Mouse (Mus musculus): ENCODE measurements at regions not wholly inside any gene's neighbourhood (a gene's known extent, or its start where the extent isn't known, plus 50 kb on each side); places are given as distances from the start of the nearest gene placed in this dataset.
"Not testable (repeated sequence)": the region's sequence is repeated elsewhere in the genome, so short reads cannot be mapped to it uniquely, and the experiment has no call there.

DNA sequence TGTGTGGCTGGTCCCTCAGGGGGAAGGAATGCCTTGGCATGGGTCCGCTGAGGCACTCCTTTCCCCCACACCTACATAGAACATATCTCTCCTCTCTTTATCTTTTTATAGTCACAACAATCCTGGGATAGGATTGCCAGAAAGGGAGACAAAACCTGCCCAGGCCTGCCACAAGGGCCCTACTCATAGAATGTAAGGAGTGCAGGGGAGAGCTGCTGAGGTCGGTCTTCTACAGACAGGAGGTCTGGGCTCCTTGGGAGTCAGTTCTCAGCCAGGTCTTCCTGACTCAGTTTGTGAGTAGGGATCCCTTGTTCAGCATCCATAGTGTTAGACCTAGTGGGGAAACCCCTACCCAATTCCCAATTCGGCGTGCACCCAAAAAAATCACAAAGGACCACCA is 70.8 kb upstream of the Cpsf6 start:
- WGBS, result 83% methylated on average over 4 of the region's 4 CpGs
- H3K27me3 ChIP-seq (replicated peaks; ENCODE audit: insufficient read depth, low read length), result no peaks in the 10 kb centered on the region

GRCm38 (mm10) chr10:117450240-117450569 is 70.4 kb upstream of the Cpsf6 start:
- WGBS, result 64% methylated on average over 1 of the region's 1 CpGs
- Histone ChIP-seq H3K27ac (ENCODE audit: low read length) (no peak overlapping the region), H3K4me1 (ENCODE audit: insufficient read depth, low read depth, low read length) (no peaks in the 10 kb centered on the region), H3K27me3 (replicated peaks; ENCODE audit: insufficient read depth, low read length) (no peaks in the 10 kb centered on the region), H3K4me3 (ENCODE audit: low read depth, low read length) (no peak overlapping the region), H3K36me3 (ENCODE audit: insufficient read depth, low read length) (no peaks in the 10 kb centered on the region), H3K9ac (replicated peaks; ENCODE audit: low read depth) (no peak overlapping the region), H3K9me3 (ENCODE audit: low read length) (no peaks in the 10 kb centered on the region), H3K4me2 (replicated peaks; ENCODE audit: low read depth, low read length) (no peak overlapping the region)
- ATAC-seq (no peak), DNase-seq (ENCODE audit: low spot score) (no peak)
- TF ChIP-seq CTCF (IDR thresholded peaks at IDR 0.05), result no peak
- no peak for TF ChIP-seq EP300 (IDR thresholded peaks at IDR 0.05)

More for the DNA sequence above, 70.8 kb upstream of the Cpsf6 start:
- H3K9me3 ChIP-seq (ENCODE audit: low read length), result no peaks in the 10 kb centered on the region
- no peak overlapping the region for H3K27ac ChIP-seq (ENCODE audit: low read length)
- H3K4me1 ChIP-seq (ENCODE audit: insufficient read depth, low read depth, low read length), result no peaks in the 10 kb centered on the region
- no peak overlapping the region for H3K4me3 ChIP-seq (ENCODE audit: low read depth, low read length)
- no peak overlapping the region for H3K9ac ChIP-seq (replicated peaks; ENCODE audit: low read depth)
- no peaks in the 10 kb centered on the region for H3K36me3 ChIP-seq (ENCODE audit: insufficient read depth, low read length)
- DNase-seq (ENCODE audit: low spot score) (no peak), ATAC-seq (no peak)
- TF ChIP-seq CTCF (IDR thresholded peaks at IDR 0.05), result no peak
- H3K4me2 ChIP-seq (replicated peaks; ENCODE audit: low read depth, low read length), result no peak overlapping the region

- TF ChIP-seq CTCF (IDR thresholded peaks at IDR 0.05) (no peak), EP300 (IDR thresholded peaks at IDR 0.05) (no peak)
- no peaks in the 10 kb centered on the region for H3K4me1 ChIP-seq (ENCODE audit: insufficient read depth, low read depth, low read length)
- H3K27me3 ChIP-seq (replicated peaks; ENCODE audit: insufficient read depth, low read length), result no peaks in the 10 kb centered on the region
- H3K4me2 ChIP-seq (replicated peaks; ENCODE audit: low read depth, low read length), result no peak overlapping the region
- no peaks in the 10 kb centered on the region for H3K9me3 ChIP-seq (ENCODE audit: low read length)
- DNase-seq (ENCODE audit: low spot score) (no peak), ATAC-seq (no peak)
- no peaks in the 10 kb centered on the region for H3K36me3 ChIP-seq (ENCODE audit: insufficient read depth, low read length)
- WGBS, result 77% methylated on average over 3 of the region's 3 CpGs
- no peak overlapping the region for H3K27ac ChIP-seq (ENCODE audit: low read length)
- H3K9ac ChIP-seq (replicated peaks; ENCODE audit: low read depth), result no peak overlapping the region
- no peak overlapping the region for H3K4me3 ChIP-seq (ENCODE audit: low read depth, low read length)
Measured at GRCm38 (mm10) chr10:117449416-117450239, 69.8 kb upstream of the Cpsf6 start.

GRCm38 (mm10) chr10:117448783-117449182 is 69.0 kb upstream of the Cpsf6 start:
- not testable (repeated sequence) for H3K4me1 ChIP-seq (ENCODE audit: insufficient read depth, low read depth, low read length); H3K9ac ChIP-seq (replicated peaks; ENCODE audit: low read depth); H3K4me3 ChIP-seq (ENCODE audit: low read depth, low read length); H3K9me3 ChIP-seq (ENCODE audit: low read length); H3K4me2 ChIP-seq (replicated peaks; ENCODE audit: low read depth, low read length); H3K27me3 ChIP-seq (replicated peaks; ENCODE audit: insufficient read depth, low read length); DNase-seq (ENCODE audit: low spot score); H3K27ac ChIP-seq (ENCODE audit: low read length); H3K36me3 ChIP-seq (ENCODE audit: insufficient read depth, low read length); ATAC-seq
- WGBS, result 95% methylated on average over 3 of the region's 3 CpGs

DNA sequence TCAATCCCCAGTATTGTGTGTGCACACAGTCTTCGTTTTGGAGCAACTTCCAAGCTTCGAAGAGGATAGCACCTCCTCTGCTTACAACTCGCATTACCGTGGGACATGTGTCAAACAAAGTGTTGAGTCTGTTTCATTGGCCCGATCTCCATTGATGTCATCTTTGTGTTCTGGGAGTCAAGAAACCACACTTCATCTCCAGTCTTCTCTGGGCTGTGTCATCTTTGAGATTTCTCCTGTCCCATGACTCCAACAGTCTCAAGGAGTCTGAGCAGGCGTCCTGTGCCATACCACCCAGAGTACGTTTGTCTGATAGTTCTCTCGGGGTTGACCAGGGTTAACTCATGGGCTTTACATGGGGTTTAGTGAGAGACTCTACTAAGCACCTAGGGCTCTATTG is 67.8 kb upstream of the Cpsf6 start:
- Histone ChIP-seq H3K9me3 (ENCODE audit: low read length) (no peaks in the 10 kb centered on the region), H3K9ac (replicated peaks; ENCODE audit: low read depth) (no peak overlapping the region), H3K27ac (ENCODE audit: low read length) (no peak overlapping the region), H3K4me2 (replicated peaks; ENCODE audit: low read depth, low read length) (no peak overlapping the region), H3K4me3 (ENCODE audit: low read depth, low read length) (no peak overlapping the region), H3K27me3 (replicated peaks; ENCODE audit: insufficient read depth, low read length) (no peaks in the 10 kb centered on the region), H3K4me1 (ENCODE audit: insufficient read depth, low read depth, low read length) (no peaks in the 10 kb centered on the region), H3K36me3 (ENCODE audit: insufficient read depth, low read length) (no peaks in the 10 kb centered on the region)
- WGBS, result 88% methylated on average over 8 of the region's 8 CpGs
- TF ChIP-seq CTCF (IDR thresholded peaks at IDR 0.05) (no peak), EP300 (IDR thresholded peaks at IDR 0.05) (no peak)
- no peak for ATAC-seq
- no peak for DNase-seq (ENCODE audit: low spot score)

DNA sequence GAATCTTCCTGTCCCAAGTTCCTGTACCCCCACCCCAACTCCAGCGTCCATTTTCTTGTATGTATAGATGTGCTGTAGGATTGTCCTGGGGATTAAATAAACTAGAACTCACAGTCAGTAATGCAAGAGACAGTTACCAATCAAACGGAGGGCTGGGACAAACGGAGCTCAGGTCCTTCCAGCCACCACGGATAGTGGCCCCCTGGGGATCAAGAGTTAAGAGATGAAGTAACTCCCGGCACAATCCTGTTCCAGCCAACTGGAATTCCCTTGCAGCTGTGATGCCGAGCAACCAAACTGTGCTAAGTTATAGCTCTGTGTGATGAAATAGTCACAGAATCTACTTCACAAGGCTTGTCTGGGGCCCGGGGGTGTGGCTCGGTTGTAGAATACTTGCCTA is 67.4 kb upstream of the Cpsf6 start:
- no peak overlapping the region for H3K4me3 ChIP-seq (ENCODE audit: low read depth, low read length)
- H3K27ac ChIP-seq (ENCODE audit: low read length), result no peak overlapping the region
- H3K36me3 ChIP-seq (ENCODE audit: insufficient read depth, low read length), result no peaks in the 10 kb centered on the region
- ATAC-seq (no peak), DNase-seq (ENCODE audit: low spot score) (no peak)
- no peaks in the 10 kb centered on the region for H3K27me3 ChIP-seq (replicated peaks; ENCODE audit: insufficient read depth, low read length)
- TF ChIP-seq EP300 (IDR thresholded peaks at IDR 0.05), result no peak
- no peak for TF ChIP-seq CTCF (IDR thresholded peaks at IDR 0.05)
- no peak overlapping the region for H3K9ac ChIP-seq (replicated peaks; ENCODE audit: low read depth)
- WGBS, result 73% methylated on average over 8 of the region's 8 CpGs
- no peak overlapping the region for H3K4me2 ChIP-seq (replicated peaks; ENCODE audit: low read depth, low read length)
- no peaks in the 10 kb centered on the region for H3K9me3 ChIP-seq (ENCODE audit: low read length)
- no peaks in the 10 kb centered on the region for H3K4me1 ChIP-seq (ENCODE audit: insufficient read depth, low read depth, low read length)

DNA sequence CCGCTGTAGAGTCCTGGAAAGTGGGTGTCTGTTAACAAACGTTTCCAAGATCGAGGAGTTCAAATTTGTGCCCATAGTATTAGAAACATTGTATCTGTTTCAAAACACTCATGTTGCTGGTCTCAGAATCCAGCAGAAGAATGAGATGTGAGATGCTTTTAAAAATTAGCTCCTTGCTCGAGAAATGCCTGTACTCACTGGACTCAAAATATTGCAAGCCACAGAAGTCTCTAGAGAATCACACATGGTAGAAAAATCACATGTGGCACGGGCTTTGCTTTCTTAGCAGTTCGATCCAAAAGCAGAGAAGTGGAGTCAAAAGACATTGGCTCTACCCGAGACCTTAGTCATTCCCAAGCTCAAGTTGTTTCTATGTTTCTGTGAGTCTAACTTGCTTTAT is 67.0 kb upstream of the Cpsf6 start:
- TF ChIP-seq EP300 (IDR thresholded peaks at IDR 0.05) (no peak), CTCF (IDR thresholded peaks at IDR 0.05) (no peak)
- ATAC-seq, result no peak
- H3K27ac ChIP-seq (ENCODE audit: low read length), result no peak overlapping the region
- no peaks in the 10 kb centered on the region for H3K36me3 ChIP-seq (ENCODE audit: insufficient read depth, low read length)
- WGBS, result 89% methylated on average over 7 of the region's 7 CpGs
- no peaks in the 10 kb centered on the region for H3K4me1 ChIP-seq (ENCODE audit: insufficient read depth, low read depth, low read length)
- no peaks in the 10 kb centered on the region for H3K27me3 ChIP-seq (replicated peaks; ENCODE audit: insufficient read depth, low read length)
- H3K9ac ChIP-seq (replicated peaks; ENCODE audit: low read depth), result no peak overlapping the region
- H3K4me3 ChIP-seq (ENCODE audit: low read depth, low read length), result no peak overlapping the region
- DNase-seq (ENCODE audit: low spot score), result no peak
- no peaks in the 10 kb centered on the region for H3K9me3 ChIP-seq (ENCODE audit: low read length)
- H3K4me2 ChIP-seq (replicated peaks; ENCODE audit: low read depth, low read length), result no peak overlapping the region

All from lung, postnatal 0 days (tissue).